Mouse (Mus musculus) bone marrow macrophage, adult 2 months (primary cell): ENCODE data around the gene Bmp7.

ENCODE experiments used
- CTCF ChIP-seq: IDR thresholded peaks from 2 replicates; pipeline ENCODE4 v1.5.1; 2012; ENCODE audit warnings: low read depth, mild to moderate bottlenecking, low read length, moderate library complexity
- POLR2A ChIP-seq: IDR thresholded peaks from 2 replicates; pipeline ENCODE4 v1.6.1; 2012; ENCODE audit warnings: mild to moderate bottlenecking, low read depth, low read length, borderline replicate concordance

DNA sequence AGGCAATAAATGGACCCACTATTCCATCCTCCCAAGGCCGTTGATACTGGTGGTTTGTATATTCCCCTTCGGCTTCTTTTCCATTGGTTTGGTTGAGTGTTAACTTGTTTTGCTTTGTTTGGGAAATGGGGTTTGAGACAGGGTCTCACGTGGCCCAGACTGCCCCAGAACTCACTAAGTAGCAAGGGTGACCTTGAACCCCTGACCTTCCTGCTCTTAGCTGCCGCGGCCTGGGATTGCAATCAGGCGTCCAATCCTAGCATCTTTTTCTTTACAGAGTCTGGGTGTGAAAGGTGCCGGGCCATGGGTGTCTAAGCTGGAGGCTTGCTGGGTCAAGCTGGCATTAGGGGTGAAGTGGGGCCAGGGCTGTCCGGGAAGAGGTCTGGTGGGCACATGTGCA is 79.5 kb downstream of the Bmp7 start:
- TF ChIP-seq CTCF = no peak
- TF ChIP-seq POLR2A = no peak
